Mouse (Mus musculus) T-helper 17 cell (primary cell): ENCODE measurements at regions not wholly inside any gene's neighbourhood (a gene's known extent, or its start where the extent isn't known, plus 50 kb on each side); places are given as distances from the start of the nearest gene placed in this dataset.

Experiments used
- in situ Hi-C, 2 experiments: fragments of 300-600 bp; cut with MboI, MseI; formaldehyde crosslinking; loops; 1 replicate in 1 of 2; 2 replicates in 1 of 2; pipeline ENCODE4 v1.15.1; 2025; ENCODE audit warnings: high pct_unique_total_duplicates in 2 of 2

- in situ Hi-C loops: no loop called here
Measured at GRCm38 (mm10) chr1:128747196-128747790, 155.2 kb upstream of the Cxcr4 start.

GRCm38 (mm10) chr1:128746461-128747009 is 154.4 kb upstream of the Cxcr4 start:
- in situ Hi-C loops: no loop called here

DNA sequence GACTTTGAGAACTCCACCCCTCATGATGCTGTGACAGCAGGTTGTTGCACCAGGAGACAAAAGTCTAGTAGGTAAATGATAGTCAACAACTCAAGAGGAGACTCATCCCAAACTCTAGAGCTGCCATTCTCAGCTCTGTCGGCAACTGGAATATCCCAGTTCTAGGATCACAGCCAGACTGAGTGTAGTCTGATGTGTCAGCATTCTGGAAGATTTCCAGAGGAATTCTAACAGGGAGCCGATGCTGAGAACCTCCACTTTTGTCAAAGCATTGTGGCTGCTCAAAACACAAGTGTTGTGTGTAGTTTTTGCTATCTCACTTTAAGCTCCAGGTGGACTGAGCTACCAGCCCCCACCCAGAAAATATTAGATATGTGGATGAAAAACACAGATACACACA is 148.5 kb upstream of the Cxcr4 start:
- in situ Hi-C loops: no loop called here

DNA sequence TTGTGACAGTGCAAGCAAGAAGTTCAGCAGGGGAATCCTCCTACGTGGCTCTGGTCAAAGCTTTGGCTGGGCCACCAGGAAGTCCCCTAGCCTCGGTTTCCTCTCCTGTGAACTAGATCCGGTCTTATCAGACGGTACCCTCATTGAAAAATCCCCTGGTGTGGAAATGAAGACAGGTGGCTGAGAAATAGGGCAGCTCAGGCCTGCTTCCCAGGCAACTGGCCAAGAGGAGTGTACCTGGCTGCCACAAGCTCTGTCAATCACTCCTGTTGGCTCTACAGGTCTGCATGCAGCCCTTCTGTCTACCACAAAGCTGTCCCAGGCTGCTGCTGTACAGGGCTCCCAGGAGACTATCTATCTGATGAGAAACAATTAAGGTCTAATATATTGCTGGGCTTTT is 146.1 kb upstream of the Cxcr4 start:
- in situ Hi-C loops: no loop called here

- in situ Hi-C loops: no loop called here
Measured at GRCm38 (mm10) chr1:128734857-128735256, 142.8 kb upstream of the Cxcr4 start.

DNA sequence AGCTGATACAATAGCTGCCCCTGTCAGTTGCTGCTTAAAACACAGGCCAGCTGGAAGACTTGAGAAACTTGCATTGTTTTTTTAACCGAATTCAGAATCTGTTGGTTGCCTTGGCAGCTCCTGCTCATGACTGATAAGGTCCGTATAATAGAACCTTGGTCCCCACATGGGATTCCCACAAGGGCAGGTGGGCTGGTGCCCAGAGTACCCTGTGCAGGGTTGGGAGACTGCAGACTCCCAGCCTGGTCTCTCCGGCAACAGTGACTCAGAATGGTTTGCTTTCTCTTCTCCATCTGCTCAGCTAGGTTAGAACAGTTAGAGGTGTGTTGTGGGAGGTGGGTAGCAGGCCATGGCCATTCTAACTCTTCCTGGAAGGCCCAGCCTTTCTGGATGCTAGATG is 139.4 kb upstream of the Cxcr4 start:
- in situ Hi-C loops: no loop called here

DNA sequence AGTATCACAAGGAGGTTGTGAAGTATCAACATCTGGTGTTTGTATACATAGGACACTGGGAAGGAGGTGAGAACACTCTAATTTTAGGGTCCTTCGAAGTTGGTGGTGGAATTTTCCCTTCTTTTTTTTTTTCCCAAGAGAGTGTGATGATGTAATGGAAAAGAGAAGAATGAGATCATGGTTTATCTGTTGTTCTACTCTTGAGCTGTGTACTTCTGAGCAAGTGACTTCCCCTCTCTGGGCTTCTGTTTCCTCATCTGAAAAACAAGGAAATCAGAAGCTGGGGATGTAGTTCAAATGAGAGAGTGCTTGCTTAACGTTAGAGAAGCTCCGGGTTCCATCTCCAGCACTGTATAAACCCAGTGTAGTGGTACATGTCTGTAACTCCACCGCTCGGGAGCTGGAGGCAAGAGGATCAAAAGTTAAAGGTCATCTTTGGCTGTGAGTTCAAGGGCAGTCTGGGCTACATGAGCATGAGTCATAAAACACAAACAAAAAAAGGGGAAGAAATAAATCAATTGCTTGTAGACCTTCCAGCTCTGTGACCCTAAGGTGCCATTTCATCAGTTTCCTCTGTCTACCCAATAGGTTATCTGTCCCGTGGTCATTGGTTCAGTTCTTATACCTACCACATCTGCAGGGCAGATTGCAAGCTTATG is 132.5 kb upstream of the Cxcr4 start:
- in situ Hi-C loops: loop anchor here (5.0 kb wide), 2 partner anchors 33 to 37 kb away; no protein-coding TSS in a partner anchor

DNA sequence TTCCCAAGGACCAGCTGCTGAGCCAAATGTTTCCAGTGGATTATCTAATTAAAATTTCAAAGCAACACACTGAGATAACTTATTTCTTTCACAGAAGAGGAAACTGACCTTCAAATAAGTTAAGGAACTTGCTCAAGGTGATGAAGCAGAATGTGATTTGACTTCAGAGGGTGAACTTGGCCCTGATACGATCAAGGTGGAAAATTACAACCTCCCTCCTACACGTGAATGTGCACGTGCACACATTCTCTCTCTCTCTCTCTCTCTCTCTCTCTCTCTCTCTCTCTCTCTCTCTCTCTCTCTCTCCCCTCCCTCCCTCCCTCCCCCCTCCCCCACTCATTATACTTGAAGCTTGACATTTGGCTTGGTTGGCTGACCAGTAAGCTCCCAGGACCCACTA is 131.8 kb upstream of the Cxcr4 start:
- in situ Hi-C loops: loop anchor here in 1 of 2 experiments (5.0 kb wide), 1 partner anchor 33 kb away; no protein-coding TSS in a partner anchor

DNA sequence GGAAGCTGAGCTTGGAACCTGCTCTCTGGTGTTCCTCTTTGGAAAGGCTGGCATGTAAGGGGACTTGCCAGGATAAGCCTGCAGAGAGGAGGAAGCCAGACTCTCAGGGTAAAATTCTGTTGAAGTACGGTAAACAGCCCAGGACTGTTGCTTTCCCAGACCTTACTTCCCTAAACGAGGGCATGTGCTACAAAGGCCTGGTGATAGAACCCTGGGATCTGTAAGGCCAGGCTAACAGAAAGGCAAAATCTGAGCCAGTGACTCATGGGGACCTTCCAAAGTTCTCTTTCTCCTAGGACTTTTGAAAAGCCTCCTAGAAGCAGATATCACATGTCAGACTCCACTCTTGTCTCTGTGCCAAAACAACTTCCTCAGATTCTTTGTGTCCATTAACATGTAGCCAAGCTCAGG is 130.0 kb upstream of the Cxcr4 start:
- in situ Hi-C loops: loop anchor here in 1 of 2 experiments (5.0 kb wide), 1 partner anchor 35 kb away; no protein-coding TSS in a partner anchor

DNA sequence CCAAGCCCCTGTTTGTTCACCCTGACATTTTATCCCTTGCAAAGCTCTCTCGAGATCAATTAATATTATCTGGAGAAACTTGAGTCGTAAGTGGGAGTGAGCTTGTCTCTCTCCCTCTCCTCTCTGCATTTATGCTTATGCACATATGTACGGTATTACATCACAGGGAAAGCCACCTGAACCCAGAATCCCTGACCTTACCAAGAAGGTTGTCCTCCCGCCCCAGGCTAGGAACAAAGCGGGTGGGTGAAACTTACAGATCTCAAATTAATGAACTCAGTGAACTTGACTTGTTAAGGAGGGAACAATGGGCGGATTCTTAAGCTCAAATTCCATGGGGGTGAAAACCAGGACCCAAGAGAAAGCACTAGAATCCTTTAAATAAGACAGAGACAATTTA is 122.8 kb upstream of the Cxcr4 start:
- in situ Hi-C loops: loop anchor here in 1 of 2 experiments (5.0 kb wide), 1 partner anchor 43 kb away; no protein-coding TSS in a partner anchor

DNA sequence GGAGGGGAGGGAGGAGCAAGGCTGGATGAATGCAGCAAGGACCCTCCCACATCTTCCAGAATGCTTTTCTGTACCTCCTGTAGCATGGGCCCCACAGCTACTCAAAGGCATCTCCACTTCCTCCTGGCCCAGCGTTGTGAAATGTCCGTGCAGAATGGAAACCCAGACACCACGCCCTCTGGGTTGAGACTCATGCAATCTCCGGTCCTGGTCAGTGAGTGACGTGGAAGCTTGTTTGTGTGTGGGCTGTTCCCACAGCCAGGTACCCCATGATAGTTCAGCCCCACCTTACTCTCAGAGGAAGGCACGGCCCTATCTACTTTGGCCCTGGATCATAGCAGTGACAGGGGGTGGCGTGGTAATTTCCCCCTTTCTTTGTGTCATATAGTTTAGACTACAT is 120.8 kb upstream of the Cxcr4 start:
- in situ Hi-C loops: no loop called here

DNA sequence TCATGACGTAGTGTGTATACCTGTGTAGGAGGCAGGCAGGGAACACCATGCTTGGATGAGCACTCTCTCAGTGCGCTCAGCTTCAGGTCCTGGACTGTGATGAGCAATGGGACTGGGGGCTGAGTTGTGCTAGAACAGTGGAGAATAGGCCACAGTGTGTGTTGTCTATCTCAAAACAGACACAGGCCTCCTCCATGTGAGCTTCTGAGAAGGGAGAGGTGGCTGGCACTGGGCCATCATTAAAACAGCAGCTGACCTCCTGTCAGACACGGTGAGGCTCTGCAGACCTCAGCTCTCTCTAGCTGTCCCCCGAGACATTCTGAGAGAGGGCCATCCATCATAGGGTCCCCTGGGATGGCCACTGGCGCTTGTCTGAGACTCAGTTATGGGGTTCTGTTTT is 119.0 kb upstream of the Cxcr4 start:
- in situ Hi-C loops: no loop called here

DNA sequence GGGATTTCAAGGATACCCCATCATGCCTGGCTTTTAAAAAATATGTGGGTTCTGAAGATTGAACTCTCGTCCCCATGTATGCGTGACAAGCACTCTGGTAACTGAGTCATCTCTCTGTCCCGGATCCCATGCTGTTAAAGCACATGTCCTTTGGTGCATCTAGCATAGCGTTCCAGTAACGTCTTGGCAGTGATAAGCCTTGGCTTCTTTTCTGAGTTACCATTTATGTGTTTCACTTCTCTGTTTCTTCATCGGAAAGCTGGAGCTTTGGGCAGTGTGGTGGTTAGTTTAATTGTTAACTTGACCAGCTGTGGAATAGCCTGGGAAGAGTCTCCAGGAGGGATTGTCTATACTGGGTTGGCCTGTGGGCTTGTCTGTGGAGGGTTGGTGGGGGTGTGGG is 115.7 kb upstream of the Cxcr4 start:
- in situ Hi-C loops: loop anchor here in 1 of 2 experiments (10.0 kb wide), 1 partner anchor 1413 kb away; no protein-coding TSS in a partner anchor

DNA sequence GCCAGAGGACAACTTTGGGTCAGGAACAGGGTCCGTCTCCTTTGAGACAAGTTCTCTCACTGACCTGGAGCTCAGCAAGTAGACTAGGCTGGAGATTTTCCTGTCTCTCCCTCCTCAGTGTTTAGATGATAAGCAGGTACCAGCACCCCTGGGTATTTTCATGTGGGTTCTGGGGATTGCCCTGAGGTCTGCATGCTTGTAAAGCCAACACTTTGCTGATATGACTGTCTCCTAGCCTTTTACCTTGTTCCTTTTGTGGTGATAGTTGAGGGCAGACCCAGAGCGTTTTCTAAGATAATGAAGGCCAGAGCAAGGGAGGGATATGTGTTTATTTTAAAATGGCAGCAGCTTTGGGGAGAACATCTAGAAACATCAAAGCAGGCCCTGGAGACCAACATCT is 114.1 kb upstream of the Cxcr4 start:
- in situ Hi-C loops: loop anchor here in 1 of 2 experiments (10.0 kb wide), 1 partner anchor 1411 kb away; no protein-coding TSS in a partner anchor

DNA sequence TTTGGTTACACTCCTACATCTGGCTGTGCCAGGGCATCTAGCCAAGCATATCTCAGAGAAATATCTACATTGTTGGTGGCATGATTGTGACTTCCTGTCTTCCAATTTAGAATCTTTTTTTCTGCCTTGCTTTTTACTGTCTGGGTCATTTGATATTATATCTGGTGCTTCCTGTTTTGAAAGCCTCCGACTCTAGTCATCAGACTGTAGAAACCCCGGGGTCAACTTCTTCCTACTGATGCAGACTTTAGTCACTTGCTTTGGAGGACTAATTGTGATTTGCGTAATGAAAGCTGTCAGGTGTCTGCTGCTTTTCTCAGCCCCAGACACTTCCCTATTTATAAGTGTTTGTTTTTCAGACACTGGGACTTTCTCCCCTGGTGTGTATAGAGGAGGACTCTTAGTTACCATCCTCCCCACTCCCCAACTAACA is 113.0 kb upstream of the Cxcr4 start:
- in situ Hi-C loops: loop anchor here in 1 of 2 experiments (10.0 kb wide), 1 partner anchor 1410 kb away; no protein-coding TSS in a partner anchor

- in situ Hi-C loops: loop anchor here in 1 of 2 experiments (5.0 to 10.0 kb wide), 3 partner anchors 66 to 1407 kb away; no protein-coding TSS in a partner anchor
Measured at GRCm38 (mm10) chr1:128701326-128701725, 109.2 kb upstream of the Cxcr4 start.

DNA sequence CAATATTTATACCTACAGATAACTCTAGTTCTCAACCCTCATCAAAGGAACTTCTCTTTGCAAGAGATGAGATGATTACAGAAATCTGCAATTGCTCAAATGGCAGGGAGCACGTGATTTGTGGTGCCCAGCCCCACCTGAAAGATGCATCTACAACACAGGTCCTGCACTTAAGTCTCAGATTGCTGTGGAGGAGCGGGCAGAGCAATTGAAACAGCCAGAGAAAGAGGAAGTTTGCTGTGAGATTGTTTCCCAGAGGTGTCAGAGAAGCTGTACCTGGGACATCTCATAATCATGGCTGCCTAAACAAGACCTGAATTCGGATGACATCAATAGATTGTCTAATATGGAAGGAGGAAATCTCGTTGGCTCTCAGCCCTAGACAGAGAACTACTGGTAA is 105.9 kb upstream of the Cxcr4 start:
- in situ Hi-C loops: no loop called here

DNA sequence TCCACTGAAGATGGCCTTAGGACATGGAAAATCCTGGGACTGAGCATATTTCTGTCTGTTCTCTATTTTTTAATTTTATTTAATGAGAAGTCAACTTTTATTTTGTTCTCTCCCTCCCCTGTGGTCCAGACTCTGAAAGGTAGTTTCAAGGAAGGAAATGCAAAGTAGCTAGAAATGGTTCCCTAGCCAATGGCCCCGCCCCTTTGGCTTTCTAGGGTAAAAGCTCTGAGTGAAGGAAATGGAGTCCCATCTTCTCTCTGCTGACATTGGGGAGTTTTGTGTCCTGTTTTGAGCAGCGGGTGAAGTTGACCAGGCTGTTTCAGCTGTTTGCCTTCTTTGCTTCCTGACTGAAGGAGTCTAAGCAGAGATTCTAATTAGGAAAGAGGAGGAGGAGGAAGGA is 103.8 kb upstream of the Cxcr4 start:
- in situ Hi-C loops: no loop called here

DNA sequence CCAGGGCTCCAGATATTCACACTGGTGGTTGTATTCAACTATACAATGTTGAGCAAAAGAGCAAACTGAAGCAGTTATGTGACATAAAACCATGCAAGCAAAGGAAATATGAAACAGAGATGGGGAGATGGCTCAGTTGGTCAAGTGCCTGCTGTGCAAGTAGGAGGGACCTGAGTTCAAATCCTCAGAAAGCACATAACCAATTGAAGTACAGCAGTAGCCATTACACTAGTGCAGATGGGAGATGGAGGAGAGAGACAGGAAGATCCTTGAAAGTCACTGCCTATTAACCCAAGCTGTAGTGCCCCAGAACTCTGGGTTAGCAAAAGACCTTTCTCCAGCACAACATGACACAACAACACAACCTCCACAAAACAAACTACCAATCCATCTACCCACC is 100.7 kb upstream of the Cxcr4 start:
- in situ Hi-C loops: no loop called here

- in situ Hi-C loops: no loop called here
Measured at GRCm38 (mm10) chr1:128692313-128692712, 100.2 kb upstream of the Cxcr4 start.

DNA sequence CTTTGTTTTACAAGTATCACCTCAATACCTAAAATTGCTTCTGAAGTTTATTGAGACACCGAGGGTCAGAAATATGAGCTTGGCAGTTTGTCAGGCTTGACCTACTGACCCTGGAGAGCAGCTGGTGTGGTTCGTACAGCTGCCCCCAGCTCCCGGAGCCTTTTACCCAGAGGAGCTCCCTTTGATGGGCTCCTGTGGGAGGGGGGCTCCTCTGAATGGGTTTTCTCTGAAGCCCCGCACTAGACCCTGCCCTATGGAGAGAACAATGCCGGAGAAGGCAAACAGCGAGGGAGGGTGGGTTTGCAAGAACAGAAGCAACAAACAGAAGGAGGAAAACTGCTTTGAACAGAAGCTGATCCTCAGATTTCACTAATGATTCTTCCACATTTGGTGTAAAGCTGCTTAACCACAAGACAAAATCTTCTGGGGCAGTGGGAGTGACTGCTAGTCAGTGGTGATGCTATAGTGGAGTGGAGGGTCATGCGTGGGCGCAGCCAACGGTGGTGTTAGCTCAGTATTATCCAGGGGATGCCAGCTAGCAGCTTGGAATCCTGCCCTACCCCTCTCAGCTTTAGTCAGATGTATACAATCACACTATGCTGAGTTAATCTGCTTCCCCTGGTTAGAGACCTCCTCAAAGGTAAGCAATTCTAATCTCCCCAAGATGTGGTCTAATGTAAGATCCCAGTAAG is 95.3 kb upstream of the Cxcr4 start:
- in situ Hi-C loops: loop anchor here in 1 of 2 experiments (5.0 kb wide), 1 partner anchor 40 kb away; no protein-coding TSS in a partner anchor
